Mouse (Mus musculus): ENCODE measurements around the gene Trp53rka. TPM values are rescaled to one million over a fixed set of nuclear protein-coding genes. Genes with fewer than 3 reads are reported as not detected.

The Trp53rka gene
- total RNA-seq, 2 experiments from 2014 or later, result 9.7 to 10.5 TPM

DNA sequence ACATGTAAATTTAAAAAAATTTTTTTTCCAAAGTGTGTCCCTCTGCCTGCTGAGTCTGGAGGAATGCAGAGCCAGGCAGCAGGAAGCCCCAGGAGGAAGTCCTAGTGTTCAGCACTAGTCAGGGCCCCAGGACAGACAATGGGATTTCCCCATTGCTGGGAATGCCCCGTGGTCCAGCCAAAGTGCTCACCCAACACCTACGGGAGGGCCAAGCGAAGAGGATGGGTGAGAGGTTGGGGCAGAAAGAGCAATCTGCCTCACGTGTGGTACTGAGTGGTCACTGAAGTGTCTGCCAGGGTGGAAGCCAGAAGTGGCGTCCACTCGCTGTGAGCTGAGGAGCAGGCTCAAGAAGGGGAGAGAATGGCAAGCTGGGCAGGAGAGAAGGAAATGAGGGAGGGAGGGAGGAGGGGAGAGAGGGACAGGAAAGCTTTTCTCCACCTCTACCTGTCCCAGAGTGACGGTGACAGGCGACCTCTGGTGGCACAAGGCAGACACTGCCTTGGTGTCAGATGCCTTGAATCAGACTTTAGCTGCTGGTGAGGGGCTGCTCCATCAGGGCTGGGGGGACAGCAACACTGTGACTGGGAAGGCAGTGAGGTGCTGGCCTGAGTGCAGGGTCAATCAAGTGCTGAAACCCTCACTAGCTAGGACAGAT lies 6.1 kb downstream of the Trp53rka start:
- peak; percentile 44 to 62 for DNase-seq
- intact Hi-C loops (cut with DNase I), result loop anchor here (1.0 kb wide), 2 partner anchors 96 to 123 kb away; no protein-coding TSS in a partner anchor

DNA sequence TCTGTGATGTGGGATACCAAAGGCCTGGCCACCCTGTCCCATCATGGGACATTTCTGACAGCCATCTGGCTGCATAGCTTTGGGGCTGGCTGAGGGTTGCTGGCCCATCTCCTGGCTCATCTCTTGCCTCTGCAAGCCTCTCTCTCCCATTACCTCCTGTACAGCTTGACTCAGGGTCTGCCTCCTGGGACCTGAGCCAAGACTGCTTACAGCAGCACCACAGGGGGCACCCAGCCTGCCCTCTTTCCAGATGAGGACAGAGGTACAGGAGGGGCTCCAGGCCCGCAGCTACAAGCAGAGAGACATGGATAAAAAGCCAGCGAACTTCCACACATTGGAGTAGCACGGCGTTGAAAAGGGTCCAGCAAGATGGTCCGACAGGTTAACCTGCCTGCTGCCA lies 6.7 kb downstream of the Trp53rka start:
- intact Hi-C loops (cut with DNase I), result no loop called here
- no peak for DNase-seq

DNA sequence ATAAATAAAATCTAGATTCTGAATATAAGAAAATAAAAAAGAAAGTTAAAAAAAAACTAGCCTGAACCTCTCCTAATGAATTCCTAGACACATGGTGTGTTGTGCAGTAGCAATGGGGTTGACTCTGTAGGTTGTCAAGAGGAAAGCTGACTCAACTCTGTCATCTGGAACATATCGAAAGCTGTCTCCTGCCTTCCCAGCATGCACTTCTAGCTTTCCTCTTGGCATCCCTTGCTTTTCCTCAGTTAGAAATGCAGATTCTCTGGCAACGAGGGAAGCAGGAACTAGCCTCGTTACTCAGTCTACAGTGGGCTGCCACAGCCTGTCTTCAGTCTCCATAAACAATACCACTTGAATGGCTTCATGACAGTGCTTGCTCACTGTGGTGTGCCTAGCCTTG lies 7.3 kb downstream of the Trp53rka start:
- intact Hi-C loops (cut with DNase I), result no loop called here

DNA sequence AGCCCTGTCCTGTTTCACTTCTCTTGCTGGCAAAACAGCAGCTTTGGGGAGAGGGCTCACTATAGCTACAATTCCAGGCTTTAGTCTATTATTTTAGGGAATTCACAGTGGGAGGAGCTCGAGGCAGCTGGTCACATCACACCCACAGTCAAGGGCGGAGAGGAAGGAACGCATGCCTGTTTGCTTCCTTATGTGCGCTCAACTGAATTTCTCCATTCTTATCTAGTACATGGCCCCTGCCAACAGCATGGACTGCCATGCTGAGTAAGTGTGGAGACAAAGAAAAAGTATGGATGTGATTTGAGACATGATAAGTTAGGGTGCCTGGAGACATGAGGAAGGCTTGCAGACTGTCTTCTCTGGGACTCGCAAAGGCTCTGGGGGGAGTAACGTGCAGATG lies 9.0 kb downstream of the Trp53rka start:
- intact Hi-C loops (cut with DNase I), result no loop called here
- DNase-seq, result no peak

More for the DNA sequence above, 7.3 kb downstream of the Trp53rka start:
- no peak for DNase-seq

DNA sequence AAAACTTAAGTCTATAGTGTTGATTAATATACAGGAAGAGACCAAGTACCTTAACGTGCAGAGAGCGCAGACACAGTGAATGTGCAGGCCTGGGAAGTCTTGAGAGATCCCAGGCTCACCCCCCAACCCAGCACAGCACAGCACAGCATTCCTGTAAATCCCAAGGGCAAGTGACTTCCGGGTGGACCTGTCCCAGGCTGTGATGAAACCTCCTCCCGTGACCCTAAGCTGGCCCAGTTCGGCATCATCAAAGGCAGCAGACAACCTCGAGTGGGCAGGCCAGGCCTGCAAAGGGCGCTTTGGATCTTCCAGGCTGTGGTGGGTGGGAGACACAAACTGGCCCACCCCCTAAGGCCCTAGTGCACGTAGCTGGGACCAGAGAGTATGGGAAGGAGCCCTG lies 11.1 kb downstream of the Trp53rka start:
- DNase-seq, result no peak
- intact Hi-C loops (cut with DNase I), result no loop called here

DNA sequence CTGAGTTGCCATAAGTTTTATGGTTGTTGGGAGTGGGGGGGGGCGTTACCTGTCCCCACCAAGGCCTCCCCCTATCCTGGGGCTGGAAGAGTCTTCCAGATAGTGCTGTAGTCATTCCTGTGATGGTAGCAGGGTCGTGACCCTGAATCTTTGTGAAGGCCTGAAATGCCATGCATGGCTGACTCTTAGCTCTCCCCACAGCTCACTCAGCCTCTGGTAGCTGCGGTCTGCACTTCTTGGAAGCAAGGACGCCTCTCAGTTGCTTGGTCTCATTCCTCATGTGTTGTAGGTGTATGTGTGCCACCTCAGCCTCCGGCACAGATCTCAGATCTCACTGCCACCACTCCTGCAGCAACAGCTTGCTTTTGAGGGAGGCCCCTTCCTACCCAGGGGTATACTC lies 17.3 kb downstream of the Trp53rka start:
- intact Hi-C loops (cut with DNase I), result no loop called here
- DNase-seq, result no peak

DNA sequence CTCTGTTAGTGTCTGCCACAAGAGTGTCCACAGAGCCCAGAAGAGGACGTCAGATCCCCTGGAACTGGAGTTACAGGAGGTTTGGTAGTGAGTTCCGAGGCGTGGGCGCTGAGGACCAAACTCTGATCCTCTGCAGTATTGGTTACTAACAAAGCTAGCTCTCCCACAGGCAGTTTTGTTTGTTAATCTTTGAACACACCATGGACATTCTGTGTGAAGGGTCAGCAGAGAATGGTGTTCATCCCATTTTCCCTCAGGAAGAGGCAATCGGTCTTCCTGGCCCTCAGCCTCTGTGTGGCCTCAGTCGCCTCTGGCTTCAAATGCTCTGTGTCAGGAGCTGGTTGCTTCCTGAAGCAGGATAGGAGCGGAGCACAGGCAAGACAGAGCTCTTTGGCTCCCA lies 17.7 kb downstream of the Trp53rka start:
- intact Hi-C loops (cut with DNase I), result no loop called here
- no peak for DNase-seq

DNA sequence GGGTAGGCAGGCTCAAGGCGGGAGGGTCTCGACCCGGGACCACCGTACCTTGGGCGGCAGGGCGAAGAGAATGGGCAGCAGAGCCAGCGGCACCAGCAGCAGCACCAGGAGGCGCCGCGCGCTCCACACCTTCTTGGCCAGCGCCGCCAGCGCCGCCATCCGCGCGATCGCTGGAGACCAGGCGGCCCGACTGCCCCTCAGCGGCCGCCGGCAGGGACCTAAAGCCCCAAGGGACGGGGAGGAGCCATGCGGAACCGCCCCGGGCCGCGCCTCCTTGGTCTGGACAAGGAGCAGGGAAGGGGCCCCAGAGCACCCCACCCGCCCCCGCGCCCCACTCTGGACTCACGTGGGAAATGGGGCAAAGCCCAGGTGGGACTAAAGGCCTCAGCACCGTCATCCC lies 20.1 kb downstream of the Trp53rka start, which contains the start of gene Slc13a3:
TSS of gene Slc13a3 (minus strand) at position 228 of the 400 bp plus-strand sequence.
- intact Hi-C loops (cut with DNase I), result no loop called here
- DNase-seq, result no peak

DNA sequence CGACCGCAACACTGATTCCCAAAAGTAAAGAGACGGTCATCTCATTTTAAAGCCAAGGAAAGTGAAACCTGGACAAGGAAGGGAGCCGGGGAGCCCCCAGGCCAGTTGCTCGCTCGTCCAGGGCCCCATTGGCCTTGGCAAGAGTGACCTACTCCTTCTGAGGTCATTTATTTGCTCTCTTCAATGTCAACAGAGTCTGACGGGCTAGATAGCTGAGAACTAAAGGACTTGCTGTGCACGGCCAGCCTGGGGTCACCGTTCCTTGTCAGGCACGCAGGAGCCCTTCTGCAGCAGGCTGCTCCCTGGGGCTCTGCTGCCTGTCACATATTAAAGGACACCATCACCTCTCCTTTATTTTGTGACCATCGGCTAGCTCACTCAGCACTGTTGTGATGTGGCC lies 21.2 kb downstream of the Trp53rka start:
- intact Hi-C loops (cut with DNase I), result no loop called here
- no peak for DNase-seq

DNA sequence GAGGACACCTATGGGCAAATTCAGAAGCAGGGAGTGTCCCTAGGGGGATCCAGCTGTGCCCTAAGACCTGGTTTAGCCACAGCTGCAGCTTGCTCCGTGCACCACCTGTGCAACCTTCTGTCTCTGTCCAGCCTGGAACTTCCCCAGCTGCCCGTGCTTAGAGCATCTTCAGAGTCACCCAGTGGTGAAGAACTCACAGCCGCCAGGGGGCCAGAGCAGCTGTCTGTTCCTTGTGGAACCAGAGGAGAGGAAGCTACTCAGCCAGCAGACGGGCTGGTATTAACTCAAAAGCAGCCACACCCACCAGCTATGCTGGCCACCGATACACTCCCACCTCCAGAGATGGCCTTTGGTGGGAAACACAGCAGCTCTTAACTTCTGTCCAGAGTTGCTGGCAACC lies 23.0 kb downstream of the Trp53rka start:
- peak; percentile 9 to 30 for DNase-seq
- intact Hi-C loops (cut with DNase I), result no loop called here

DNA sequence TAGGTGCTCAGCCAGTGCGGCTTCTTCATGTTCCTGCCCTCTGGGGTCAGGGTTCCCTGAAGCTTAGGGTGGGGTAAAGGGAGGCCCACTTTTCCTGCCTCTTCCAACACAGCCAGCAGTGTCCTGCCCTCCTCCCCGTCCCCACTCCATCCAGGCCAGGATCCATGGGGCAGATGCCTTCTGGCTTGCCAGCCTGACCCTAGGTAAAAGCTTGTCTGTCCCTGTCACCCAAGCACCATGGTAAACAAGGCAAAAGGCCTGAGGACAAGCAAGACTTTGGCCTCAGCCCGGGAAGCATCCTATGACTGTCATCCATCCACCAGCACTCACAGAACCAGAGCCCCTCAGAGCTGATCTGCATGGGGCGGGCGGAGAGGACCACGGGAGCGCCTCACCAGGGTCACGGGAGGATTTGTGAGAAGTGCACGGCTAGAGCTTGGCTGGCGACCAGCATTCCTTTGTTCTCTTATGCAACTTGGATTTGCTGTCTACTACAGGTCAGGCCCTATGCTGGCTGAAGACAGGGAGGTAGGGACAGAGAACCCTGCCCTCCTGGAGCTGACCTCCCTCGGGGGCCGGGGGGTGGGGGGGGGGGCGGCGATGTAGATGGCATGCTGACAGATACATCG lies 25.2 kb downstream of the Trp53rka start:
- intact Hi-C loops (cut with DNase I), result no loop called here
- peak; percentile 63 to 71 for DNase-seq

DNA sequence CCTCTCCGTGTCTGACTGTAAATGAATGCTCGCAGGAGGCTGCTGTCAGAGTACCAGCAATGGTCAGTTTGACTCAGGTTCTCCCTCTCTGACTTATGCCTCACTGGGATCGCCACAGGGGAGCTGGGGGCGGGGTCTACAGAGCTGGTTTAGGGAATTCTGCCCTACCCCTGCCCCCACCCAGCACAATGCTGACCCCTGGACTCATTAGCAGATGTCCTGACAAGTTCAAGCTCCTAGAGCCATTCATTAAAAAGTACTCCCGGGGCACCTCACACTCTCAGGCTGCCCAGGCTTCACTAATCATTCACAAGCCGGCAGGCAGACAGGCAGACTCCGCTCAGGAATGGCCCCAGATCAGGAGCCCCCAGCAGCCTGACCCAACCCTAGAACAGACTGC lies 33.5 kb downstream of the Trp53rka start:
- no peak for DNase-seq
- intact Hi-C loops (cut with DNase I), result no loop called here

DNA sequence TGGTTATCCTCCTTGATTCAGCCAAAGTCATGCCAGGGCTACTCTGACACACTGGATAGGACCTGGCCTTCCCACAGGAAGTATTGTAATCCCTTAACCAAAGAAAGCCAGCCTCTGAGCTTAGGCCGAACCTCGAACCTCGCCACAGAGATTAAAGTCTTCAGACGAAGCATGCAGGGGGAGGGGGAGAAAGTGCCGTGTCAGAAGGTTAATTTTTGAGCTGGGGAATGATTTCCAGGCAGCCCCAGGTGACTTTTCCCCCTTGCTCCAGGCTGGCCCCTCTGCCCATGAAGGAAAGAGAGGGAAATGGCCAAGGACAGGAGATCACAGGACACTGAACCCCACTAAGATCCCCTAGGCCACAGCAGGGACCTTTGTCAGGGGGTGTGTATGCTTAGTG lies 34.9 kb downstream of the Trp53rka start:
- no peak for DNase-seq
- intact Hi-C loops (cut with DNase I), result no loop called here

DNA sequence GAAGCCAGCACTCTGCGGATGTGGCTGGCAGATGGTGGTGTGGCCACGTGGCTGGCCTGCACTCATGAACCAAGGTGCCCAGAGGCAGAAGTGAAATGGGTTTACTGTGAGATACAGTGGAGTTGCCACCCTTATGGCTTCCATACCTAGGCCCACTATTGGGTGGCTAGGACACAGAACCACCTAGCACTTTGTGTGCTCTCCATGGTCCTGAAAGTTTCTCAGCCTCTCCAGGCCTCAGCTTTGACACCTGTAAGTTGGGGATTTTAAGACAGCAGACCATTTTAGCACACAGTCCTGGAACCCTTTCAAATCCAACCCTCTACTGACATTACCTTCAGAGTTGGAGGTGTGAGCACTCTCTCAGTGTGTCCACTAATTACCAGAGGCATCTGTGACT lies 36.4 kb downstream of the Trp53rka start:
- intact Hi-C loops (cut with DNase I), result no loop called here
- peak in 1 of 2 experiments; percentile 10 for DNase-seq

DNA sequence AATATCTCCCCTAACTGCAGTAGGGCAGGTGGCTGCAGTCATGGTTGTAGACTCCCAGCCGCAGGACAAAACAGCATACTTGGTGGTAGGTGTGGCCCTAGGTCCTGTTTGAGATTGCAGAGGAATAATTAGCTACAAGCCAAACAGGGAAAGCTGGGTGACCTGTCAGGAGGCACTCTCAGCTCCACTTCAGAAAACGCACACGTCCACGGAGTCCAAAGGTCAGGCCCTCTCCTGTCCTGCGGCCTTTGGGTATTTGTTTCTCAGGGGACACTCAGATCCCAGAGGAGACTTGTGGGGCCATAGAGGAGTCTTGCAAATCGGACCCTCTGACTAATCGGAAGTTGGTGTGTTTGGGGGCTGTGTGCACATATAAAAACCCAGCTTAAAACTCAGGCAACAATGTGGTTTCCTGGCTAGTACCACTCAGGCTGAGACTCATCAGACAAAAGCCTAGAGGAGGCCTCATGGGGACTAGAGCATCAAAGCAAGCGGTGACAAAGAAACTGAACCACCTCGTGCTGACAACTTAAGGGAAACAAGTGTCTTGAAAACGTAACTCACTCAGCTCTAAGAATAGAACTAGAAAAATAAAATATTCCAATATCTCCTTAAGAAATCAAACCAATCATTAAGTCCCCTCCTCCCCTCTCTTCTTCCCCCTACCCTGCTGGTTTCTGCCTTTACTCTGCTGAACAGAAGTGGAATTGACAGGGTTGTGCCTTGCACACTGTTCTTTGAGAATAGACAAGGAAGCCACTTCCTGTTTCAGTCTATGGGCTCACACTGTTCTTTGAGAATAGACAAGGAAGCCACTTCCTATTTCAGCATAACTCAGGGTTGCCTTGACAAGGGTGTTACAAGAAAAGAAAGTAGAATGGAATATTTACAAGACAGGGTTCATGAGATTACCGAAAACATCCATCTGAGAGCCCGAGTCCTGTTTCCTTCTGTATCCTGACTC lies 40.1 kb downstream of the Trp53rka start:
- intact Hi-C loops (cut with DNase I), result no loop called here
- DNase-seq, result peak in 1 of 2 experiments; percentile 2

DNA sequence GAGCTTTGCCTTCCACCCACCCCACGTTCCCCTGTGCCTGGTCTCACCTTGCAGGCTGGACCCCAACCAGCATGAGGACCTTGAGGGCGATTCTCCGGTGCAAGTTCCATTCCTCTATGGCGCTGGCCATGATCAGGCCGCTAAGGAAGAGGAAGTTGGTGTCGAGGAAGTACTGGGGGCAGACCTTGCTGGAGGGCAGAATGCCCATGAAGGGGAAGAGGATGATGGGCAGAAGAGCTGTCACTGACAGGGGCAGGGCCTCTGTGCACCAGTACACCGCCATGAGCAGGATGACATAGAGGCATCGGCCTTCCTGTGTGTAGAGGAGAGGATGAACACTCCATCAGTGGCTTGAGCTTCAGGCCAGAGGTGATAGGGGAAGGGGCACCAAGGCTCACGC lies 44.6 kb downstream of the Trp53rka start:
- intact Hi-C loops (cut with DNase I), result no loop called here
- peak in 1 of 2 experiments; percentile 3 for DNase-seq

DNA sequence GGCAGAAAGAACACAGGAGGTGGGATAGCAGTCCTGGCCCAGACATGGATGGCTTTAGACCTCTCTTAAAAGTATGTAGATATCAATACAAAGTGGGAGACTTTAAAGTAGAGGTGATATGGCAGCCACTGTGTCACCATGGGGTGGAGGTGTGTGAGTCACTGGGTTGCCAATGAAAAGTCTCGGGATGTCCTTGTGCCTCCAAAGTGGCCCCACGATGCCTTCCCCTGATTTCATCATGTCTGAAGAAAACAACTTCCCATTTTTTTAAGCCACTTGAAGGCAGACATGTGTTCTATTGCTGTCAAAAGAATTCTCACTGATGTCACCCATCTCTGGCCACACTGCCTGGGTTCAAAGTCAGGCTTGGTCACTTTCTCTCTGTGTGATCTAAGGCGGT lies 48.3 kb downstream of the Trp53rka start:
- intact Hi-C loops (cut with DNase I), result no loop called here
- no peak for DNase-seq

DNA sequence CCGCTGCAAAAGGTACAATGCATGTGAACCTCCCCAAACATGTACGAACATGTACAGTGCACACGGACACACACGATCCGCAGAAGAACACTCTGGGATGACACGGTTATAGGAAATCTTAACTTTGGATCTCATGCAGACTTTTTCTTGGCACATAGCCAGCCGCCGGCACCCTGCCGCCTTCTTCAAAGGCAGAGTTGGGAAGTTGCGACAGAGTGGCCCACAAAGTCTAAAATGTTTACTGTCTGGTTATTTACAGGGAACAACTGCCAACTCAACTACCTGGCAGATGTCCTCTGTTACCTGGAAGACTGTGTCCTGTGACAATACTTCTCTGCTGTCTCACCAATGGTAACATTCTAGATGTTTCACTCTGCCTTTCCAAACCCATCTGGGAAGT lies 50.1 kb downstream of the Trp53rka start:
- intact Hi-C loops (cut with DNase I), result no loop called here
- no peak for DNase-seq

DNA sequence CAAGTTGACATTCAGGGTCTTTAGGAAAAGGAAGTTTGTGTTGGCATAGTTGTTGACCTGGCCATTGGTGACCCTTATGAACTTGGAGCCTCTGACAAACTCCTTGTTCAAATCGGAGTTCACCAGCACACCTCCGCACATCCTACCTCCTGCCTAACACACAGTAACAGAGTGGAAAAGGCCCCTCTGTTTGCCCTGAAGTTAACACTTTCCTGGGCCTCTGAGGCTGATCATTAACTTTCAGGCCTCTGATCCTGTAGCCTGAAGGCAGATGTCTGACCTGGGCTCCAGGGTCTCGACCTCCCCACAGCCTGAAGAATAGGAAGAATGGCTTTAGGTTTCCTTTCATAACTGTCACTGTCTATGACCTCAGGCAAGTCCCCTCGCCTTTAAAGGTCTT lies 51.5 kb downstream of the Trp53rka start:
- intact Hi-C loops (cut with DNase I), result no loop called here
- no peak for DNase-seq
